Mouse (Mus musculus): ENCODE results near the gene Magoh.

- TF ChIP-seq CTCF (conservative IDR thresholded peaks at IDR 0.05; ENCODE audit: insufficient read depth, insufficient read length, low read depth, low read length), result no peak
- no peak for TF ChIP-seq POLR2A (IDR thresholded peaks at IDR 0.05; ENCODE audit: low read depth, low read length)
These were observed 22.4 kb upstream of the Magoh start for GRCm38 (mm10) chr4:107856958-107857686.
